Mouse (Mus musculus): ENCODE data around the gene Dop1b. TPM values are rescaled to one million over a fixed set of nuclear protein-coding genes. Genes with fewer than 3 reads are reported as not detected.
"Not testable (repeated sequence)": the region's sequence is repeated elsewhere in the genome, so short reads cannot be mapped to it uniquely, and the experiment has no call there.

The Dop1b gene
- total RNA-seq, 1 experiment: 11.6 TPM

GRCm38 (mm10) chr16:93682156-93682688 lies 29.5 kb upstream of the Dop1b start:
- Histone ChIP-seq H3K9me3 (ENCODE audit: control insufficient read depth, insufficient read depth, low read depth, low read length) (no peaks in the 10 kb centered on the region), H3K4me3 (ENCODE audit: insufficient read depth in 1 of 2, low read depth in 1 of 2, low read length in 2 of 2, poor library complexity in 1 of 2, severe bottlenecking in 1 of 2) (peak overlapping the region; percentile 60 to 74; a peak in 3 of 4 replicates), H3K27ac (ENCODE audit: insufficient read depth, low read depth, low read length, poor library complexity, severe bottlenecking) (peak overlapping the region; percentile 84), H3K9ac (ENCODE audit: insufficient read depth, low read depth, low read length, poor library complexity, severe bottlenecking) (peak overlapping the region; percentile 81), H3K36me3 (ENCODE audit: control insufficient read depth, insufficient read depth, low read length, poor library complexity, severe bottlenecking) (peaks cover 4% of the 10 kb centered on the region; the same call in 1 of the 2 replicates), H3K4me1 (ENCODE audit: control insufficient read depth in 2 of 2, insufficient read depth in 2 of 2, low read length in 2 of 2, poor library complexity in 1 of 2) (peaks cover 12 to 21% of the 10 kb centered on the region in 2 experiments; a peak in 3 of 4 replicates)
- peak; percentile 95 for TF ChIP-seq MAFK (IDR thresholded peaks at IDR 0.05; ENCODE audit: insufficient read depth, low read depth, low read length)
- TF ChIP-seq CHD2 (IDR thresholded peaks at IDR 0.05; ENCODE audit: low read depth, low read length): no peak
- no peak for TF ChIP-seq ZC3H11A (IDR thresholded peaks at IDR 0.05; ENCODE audit: borderline replicate concordance, low read depth, low read length)
- TF ChIP-seq ZNF384 (IDR thresholded peaks at IDR 0.05; ENCODE audit: low read depth, low read length): no peak
- peak; percentile 64 for DNase-seq (ENCODE audit: low read depth, low spot score)
- in situ Hi-C loops (cut with MboI; ENCODE audit: low sequenced_read_pairs in 2 of 2, unreplicated experiment in 2 of 2): loop anchor here (10.0 kb wide), 2 partner anchors 93 to 103 kb away; no protein-coding TSS in a partner anchor

- in situ Hi-C loops (cut with MboI; ENCODE audit: low sequenced_read_pairs in 2 of 2, unreplicated experiment in 2 of 2): loop anchor here (10.0 kb wide), 2 partner anchors 92 to 102 kb away; no protein-coding TSS in a partner anchor
- Histone ChIP-seq H3K9ac (ENCODE audit: insufficient read depth, low read depth, low read length, poor library complexity, severe bottlenecking) (peak within 1 kb of the TSS; percentile 81), H3K36me3 (ENCODE audit: control insufficient read depth, insufficient read depth, low read length, poor library complexity, severe bottlenecking) (peaks cover 5% of the 10 kb centered on the region; the same call in 1 of the 2 replicates), H3K9me3 (ENCODE audit: control insufficient read depth, insufficient read depth, low read depth, low read length) (no peaks in the 10 kb centered on the region), H3K4me3 (ENCODE audit: insufficient read depth in 1 of 2, low read depth in 1 of 2, low read length in 2 of 2, poor library complexity in 1 of 2, severe bottlenecking in 1 of 2) (peak within 1 kb of the TSS; percentile 60 to 74), H3K27ac (ENCODE audit: insufficient read depth, low read depth, low read length, poor library complexity, severe bottlenecking) (peak within 1 kb of the TSS; percentile 84), H3K4me1 (ENCODE audit: control insufficient read depth in 2 of 2, insufficient read depth in 2 of 2, low read length in 2 of 2, poor library complexity in 1 of 2) (peaks cover 12 to 21% of the 10 kb centered on the region in 2 experiments; a peak in 3 of 4 replicates)
- TF ChIP-seq HCFC1 (IDR thresholded peaks at IDR 0.05; ENCODE audit: borderline replicate concordance, insufficient read depth, low read length) (no peak), CHD2 (IDR thresholded peaks at IDR 0.05; ENCODE audit: low read depth, low read length) (no peak), ZNF384 (IDR thresholded peaks at IDR 0.05; ENCODE audit: low read depth, low read length) (no peak), ZC3H11A (IDR thresholded peaks at IDR 0.05; ENCODE audit: borderline replicate concordance, low read depth, low read length) (no peak), MAFK (IDR thresholded peaks at IDR 0.05; ENCODE audit: insufficient read depth, low read depth, low read length) (no peak)
- peak; percentile 56 for DNase-seq (ENCODE audit: low read depth, low spot score)
These were observed 28.8 kb upstream of the Dop1b start, which contains the start of gene Cbr3 for GRCm38 (mm10) chr16:93682689-93683507. TSS of gene Cbr3 (plus strand) at chr16:93683215.

GRCm38 (mm10) chr16:93683508-93684236 lies 28.0 kb upstream of the Dop1b start:
- TF ChIP-seq CHD2 (IDR thresholded peaks at IDR 0.05; ENCODE audit: low read depth, low read length) (no peak), ZC3H11A (IDR thresholded peaks at IDR 0.05; ENCODE audit: borderline replicate concordance, low read depth, low read length) (no peak), MAFK (IDR thresholded peaks at IDR 0.05; ENCODE audit: insufficient read depth, low read depth, low read length) (no peak), HCFC1 (IDR thresholded peaks at IDR 0.05; ENCODE audit: borderline replicate concordance, insufficient read depth, low read length) (no peak), ZNF384 (IDR thresholded peaks at IDR 0.05; ENCODE audit: low read depth, low read length) (no peak)
- Histone ChIP-seq H3K4me3 (ENCODE audit: insufficient read depth in 1 of 2, low read depth in 1 of 2, low read length in 2 of 2, poor library complexity in 1 of 2, severe bottlenecking in 1 of 2) (peak overlapping the region; percentile 60 to 74), H3K9me3 (ENCODE audit: control insufficient read depth, insufficient read depth, low read depth, low read length) (no peaks in the 10 kb centered on the region), H3K9ac (ENCODE audit: insufficient read depth, low read depth, low read length, poor library complexity, severe bottlenecking) (peak overlapping the region; percentile 81), H3K27ac (ENCODE audit: insufficient read depth, low read depth, low read length, poor library complexity, severe bottlenecking) (peak overlapping the region; percentile 16; the same call in 1 of the 2 replicates), H3K4me1 (ENCODE audit: control insufficient read depth in 2 of 2, insufficient read depth in 2 of 2, low read length in 2 of 2, poor library complexity in 1 of 2) (peaks cover 12 to 21% of the 10 kb centered on the region in 2 experiments; a peak in 3 of 4 replicates), H3K36me3 (ENCODE audit: control insufficient read depth, insufficient read depth, low read length, poor library complexity, severe bottlenecking) (peaks cover 5% of the 10 kb centered on the region; the same call in 1 of the 2 replicates)
- no peak for DNase-seq (ENCODE audit: low read depth, low spot score)
- in situ Hi-C loops (cut with MboI; ENCODE audit: low sequenced_read_pairs in 2 of 2, unreplicated experiment in 2 of 2): loop anchor here (10.0 kb wide), 2 partner anchors 91 to 101 kb away; no protein-coding TSS in a partner anchor

- H3K36me3 ChIP-seq (ENCODE audit: control insufficient read depth, insufficient read depth, low read length, poor library complexity, severe bottlenecking): peaks cover 5% of the 10 kb centered on the region; the same call in 1 of the 2 replicates
- in situ Hi-C loops (cut with MboI; ENCODE audit: low sequenced_read_pairs in 2 of 2, unreplicated experiment in 2 of 2): loop anchor here (10.0 kb wide), 2 partner anchors 90 to 100 kb away; no protein-coding TSS in a partner anchor
- H3K9ac ChIP-seq (ENCODE audit: insufficient read depth, low read depth, low read length, poor library complexity, severe bottlenecking): peak overlapping the region; percentile 45
- H3K27ac ChIP-seq (ENCODE audit: insufficient read depth, low read depth, low read length, poor library complexity, severe bottlenecking): no peak overlapping the region
- H3K4me3 ChIP-seq (ENCODE audit: insufficient read depth in 1 of 2, low read depth in 1 of 2, low read length in 2 of 2, poor library complexity in 1 of 2, severe bottlenecking in 1 of 2): peak overlapping the region; percentile 60 to 74
- no peak for TF ChIP-seq ZC3H11A (IDR thresholded peaks at IDR 0.05; ENCODE audit: borderline replicate concordance, low read depth, low read length)
- no peak for TF ChIP-seq CHD2 (IDR thresholded peaks at IDR 0.05; ENCODE audit: low read depth, low read length)
- TF ChIP-seq MAFK (IDR thresholded peaks at IDR 0.05; ENCODE audit: insufficient read depth, low read depth, low read length): no peak
- TF ChIP-seq HCFC1 (IDR thresholded peaks at IDR 0.05; ENCODE audit: borderline replicate concordance, insufficient read depth, low read length): no peak
- TF ChIP-seq ZNF384 (IDR thresholded peaks at IDR 0.05; ENCODE audit: low read depth, low read length): no peak
- peaks cover 12 to 16% of the 10 kb centered on the region in 2 experiments; a peak in 3 of 4 replicates for H3K4me1 ChIP-seq (ENCODE audit: control insufficient read depth in 2 of 2, insufficient read depth in 2 of 2, low read length in 2 of 2, poor library complexity in 1 of 2)
- H3K9me3 ChIP-seq (ENCODE audit: control insufficient read depth, insufficient read depth, low read depth, low read length): no peaks in the 10 kb centered on the region
- DNase-seq (ENCODE audit: low read depth, low spot score): no peak
These were observed 27.3 kb upstream of the Dop1b start for GRCm38 (mm10) chr16:93684441-93684840.

- peaks cover 3 to 11% of the 10 kb centered on the region in 2 experiments; a peak in 2 of 4 replicates for H3K4me1 ChIP-seq (ENCODE audit: control insufficient read depth in 2 of 2, insufficient read depth in 2 of 2, low read length in 2 of 2, poor library complexity in 1 of 2)
- H3K9me3 ChIP-seq (ENCODE audit: control insufficient read depth, insufficient read depth, low read depth, low read length); H3K27ac ChIP-seq (ENCODE audit: insufficient read depth, low read depth, low read length, poor library complexity, severe bottlenecking); H3K9ac ChIP-seq (ENCODE audit: insufficient read depth, low read depth, low read length, poor library complexity, severe bottlenecking); DNase-seq (ENCODE audit: low read depth, low spot score); H3K4me3 ChIP-seq (ENCODE audit: insufficient read depth in 1 of 2, low read depth in 1 of 2, low read length in 2 of 2, poor library complexity in 1 of 2, severe bottlenecking in 1 of 2); H3K36me3 ChIP-seq (ENCODE audit: control insufficient read depth, insufficient read depth, low read length, poor library complexity, severe bottlenecking): not testable (repeated sequence)
- in situ Hi-C loops (cut with MboI; ENCODE audit: low sequenced_read_pairs in 2 of 2, unreplicated experiment in 2 of 2): loop anchor here (10.0 kb wide), 2 partner anchors 89 to 99 kb away; no protein-coding TSS in a partner anchor
These were observed 25.9 kb upstream of the Dop1b start for GRCm38 (mm10) chr16:93685783-93686182.

Data from ES-E14 (cell line).